Mouse (Mus musculus): Measurements from ENCODE around the gene Smagp.

GRCm38 (mm10) chr15:100599276-100600046 is 37.3 kb downstream of the Smagp start, which contains the start of gene Pou6f1:
- TF ChIP-seq EP300 (IDR thresholded peaks at IDR 0.05; ENCODE audit: low read depth) = no peak
- no peak for TF ChIP-seq CTCF (IDR thresholded peaks at IDR 0.05; ENCODE audit: low read depth)
